Mouse (Mus musculus) retina, postnatal 7 days (tissue): ENCODE results near the gene Cdk5.

Experiments used
- DNase-seq: peaks from one replicate; pipeline ENCODE4 v3.0.0-alpha.2; 2012; ENCODE audit warnings: low read depth, low spot score

Gene Cdk5

GRCm38 (mm10) chr5:24374666-24375328 is 48.5 kb downstream of the Cdk5 start:
- no peak for DNase-seq

- no peak for DNase-seq
Measured at GRCm38 (mm10) chr5:24374216-24374615, 49.1 kb downstream of the Cdk5 start.

GRCm38 (mm10) chr5:24373807-24374206 is 49.5 kb downstream of the Cdk5 start:
- DNase-seq = no peak

GRCm38 (mm10) chr5:24369767-24370166 is 53.6 kb downstream of the Cdk5 start:
- no peak for DNase-seq
